Mouse (Mus musculus) mesoderm, embryonic 11.5 days (tissue): Measurements from ENCODE around the gene Snrpa.

Source experiments
- DNase-seq: peaks from one replicate; pipeline ENCODE4 v3.0.0-alpha.2; 2012; ENCODE audit warnings: low read depth, low spot score

The Snrpa gene

GRCm38 (mm10) chr7:27166614-27167474 is 29.2 kb downstream of the Snrpa start, which contains the start of gene Egln2:
Gene Egln2, minus strand, starts transcription at chr7:27166802.
- peak; percentile 95 for DNase-seq

- peak; percentile 89 for DNase-seq
These were observed 29.9 kb downstream of the Snrpa start for GRCm38 (mm10) chr7:27166229-27166613.

GRCm38 (mm10) chr7:27165696-27166095 is 30.4 kb downstream of the Snrpa start:
- no peak for DNase-seq

GRCm38 (mm10) chr7:27165007-27165655 is 30.9 kb downstream of the Snrpa start:
- no peak for DNase-seq

GRCm38 (mm10) chr7:27164112-27164947 is 31.7 kb downstream of the Snrpa start:
- DNase-seq = no peak

- DNase-seq = no peak
These were observed 32.6 kb downstream of the Snrpa start for GRCm38 (mm10) chr7:27163450-27163805.

GRCm38 (mm10) chr7:27162780-27163449 is 33.2 kb downstream of the Snrpa start:
- DNase-seq = no peak

- no peak for DNase-seq
These were observed 34.3 kb downstream of the Snrpa start for GRCm38 (mm10) chr7:27161744-27162143.

GRCm38 (mm10) chr7:27160921-27161320 is 35.1 kb downstream of the Snrpa start:
- DNase-seq = no peak

GRCm38 (mm10) chr7:27159882-27160281 is 36.2 kb downstream of the Snrpa start:
- peak; percentile 93 for DNase-seq

GRCm38 (mm10) chr7:27159256-27159655 is 36.8 kb downstream of the Snrpa start:
- DNase-seq = no peak

GRCm38 (mm10) chr7:27158171-27158570 is 37.9 kb downstream of the Snrpa start:
- no peak for DNase-seq

GRCm38 (mm10) chr7:27156005-27156404 is 40.1 kb downstream of the Snrpa start:
- no peak for DNase-seq

- DNase-seq = no peak
These were observed 42.8 kb downstream of the Snrpa start, which contains the start of gene Cyp2t4 for GRCm38 (mm10) chr7:27153205-27153764. Gene Cyp2t4, plus strand, starts transcription at chr7:27153714.
